Mouse (Mus musculus): ENCODE data around the gene Cd248. TPM values are rescaled to one million over a fixed set of nuclear protein-coding genes. Genes with fewer than 3 reads are reported as not detected.
A peak's percentile ranks its signal among the peaks of the same experiment; 100 is the strongest.

The Cd248 gene
- total RNA-seq (2017): 0.31 and 0.74 TPM in 2 replicates

DNA sequence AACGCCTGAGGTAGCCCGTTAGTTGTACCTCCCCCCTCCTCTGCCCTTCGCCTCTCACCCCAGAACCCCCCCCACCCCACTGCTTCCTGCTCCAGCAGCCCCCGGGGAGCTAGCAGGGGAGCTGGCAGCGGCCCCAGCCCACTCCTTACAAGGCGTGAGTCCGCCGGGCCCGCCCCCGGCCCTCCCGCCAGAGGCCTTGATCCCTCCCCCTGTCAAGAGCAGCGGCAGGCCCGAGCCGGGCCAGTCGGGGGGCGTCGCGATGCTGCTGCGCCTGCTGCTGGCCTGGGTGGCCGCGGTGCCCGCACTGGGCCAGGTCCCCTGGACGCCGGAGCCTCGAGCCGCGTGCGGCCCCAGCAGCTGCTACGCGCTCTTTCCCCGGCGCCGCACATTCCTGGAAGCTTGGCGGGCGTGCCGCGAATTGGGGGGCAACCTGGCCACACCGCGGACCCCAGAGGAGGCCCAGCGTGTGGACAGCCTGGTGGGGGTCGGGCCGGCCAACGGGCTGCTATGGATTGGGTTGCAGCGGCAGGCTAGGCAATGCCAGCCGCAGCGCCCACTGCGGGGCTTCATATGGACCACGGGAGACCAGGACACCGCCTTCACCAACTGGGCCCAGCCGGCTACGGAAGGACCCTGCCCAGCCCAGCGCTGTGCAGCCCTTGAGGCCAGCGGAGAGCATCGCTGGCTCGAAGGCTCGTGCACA, at the start of gene Cd248:
Cd248 (plus strand) TSS at position 212 of the 703 bp plus-strand sequence.
- peak in 1 of 2 experiments; percentile 22; a peak in 1 of 4 replicates for ATAC-seq (replicated peaks in 1 of 2; ENCODE audit: insufficient read depth in 1 of 2, low FRiP score in 2 of 2, low TSS enrichment in 1 of 2, low read depth in 1 of 2, poor library complexity in 2 of 2, severe bottlenecking in 2 of 2)

DNA sequence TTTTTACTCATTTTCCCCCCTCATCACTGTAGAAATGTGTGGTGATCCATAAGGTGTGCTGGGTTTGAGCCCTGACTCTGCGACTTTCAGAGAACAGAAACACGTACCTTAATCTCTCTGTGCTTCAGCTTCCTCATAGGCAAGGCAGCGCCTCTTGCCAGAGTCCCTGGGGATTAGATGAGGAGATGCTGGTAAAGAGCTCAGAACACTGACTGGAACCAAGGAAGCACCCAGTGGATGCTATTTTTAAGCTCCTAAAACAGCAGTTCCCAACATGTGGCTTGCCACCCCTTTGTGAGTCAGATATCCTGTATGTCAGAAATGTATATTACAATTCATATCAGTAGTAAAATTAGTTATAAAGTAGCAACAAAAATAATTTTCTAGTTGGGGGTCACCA, 49.7 kb upstream of the Cd248 start:
- ATAC-seq (replicated peaks in 1 of 2; ENCODE audit: insufficient read depth in 1 of 2, low FRiP score in 2 of 2, low TSS enrichment in 1 of 2, low read depth in 1 of 2, poor library complexity in 2 of 2, severe bottlenecking in 2 of 2): no peak

- no peak for ATAC-seq (replicated peaks in 1 of 2; ENCODE audit: insufficient read depth in 1 of 2, low FRiP score in 2 of 2, low TSS enrichment in 1 of 2, low read depth in 1 of 2, poor library complexity in 2 of 2, severe bottlenecking in 2 of 2)
Observed at GRCm38 (mm10) chr19:5021416-5021815, 46.5 kb upstream of the Cd248 start.

GRCm38 (mm10) chr19:5023621-5024479, 44.0 kb upstream of the Cd248 start, which contains the start of gene Slc29a2:
TSS of gene Slc29a2 (plus strand) at chr19:5023860.
- peak; percentile 94 to 98 for ATAC-seq (replicated peaks in 1 of 2; ENCODE audit: insufficient read depth in 1 of 2, low FRiP score in 2 of 2, low TSS enrichment in 1 of 2, low read depth in 1 of 2, poor library complexity in 2 of 2, severe bottlenecking in 2 of 2)

DNA sequence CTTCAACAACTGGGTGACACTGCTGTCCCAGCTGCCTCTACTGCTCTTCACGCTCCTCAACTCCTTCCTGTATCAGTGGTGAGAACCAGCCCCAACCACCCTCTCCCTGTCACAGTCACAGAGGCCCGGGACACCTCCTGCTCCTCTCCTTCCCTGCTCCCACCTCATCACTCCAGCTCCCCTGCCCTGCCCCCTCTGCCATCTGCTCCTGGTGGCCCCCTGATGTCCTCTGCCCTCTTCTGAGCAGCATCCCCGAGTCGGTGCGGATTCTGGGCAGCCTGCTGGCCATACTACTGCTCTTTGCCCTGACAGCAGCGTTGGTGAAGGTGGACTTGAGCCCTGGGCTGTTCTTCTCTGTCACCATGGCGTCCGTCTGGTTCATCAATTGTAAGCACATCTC, 41.8 kb upstream of the Cd248 start:
- no peak for ATAC-seq (replicated peaks in 1 of 2; ENCODE audit: insufficient read depth in 1 of 2, low FRiP score in 2 of 2, low TSS enrichment in 1 of 2, low read depth in 1 of 2, poor library complexity in 2 of 2, severe bottlenecking in 2 of 2)

GRCm38 (mm10) chr19:5032686-5033085, 35.2 kb upstream of the Cd248 start:
- ATAC-seq (replicated peaks in 1 of 2; ENCODE audit: insufficient read depth in 1 of 2, low FRiP score in 2 of 2, low TSS enrichment in 1 of 2, low read depth in 1 of 2, poor library complexity in 2 of 2, severe bottlenecking in 2 of 2): no peak

DNA sequence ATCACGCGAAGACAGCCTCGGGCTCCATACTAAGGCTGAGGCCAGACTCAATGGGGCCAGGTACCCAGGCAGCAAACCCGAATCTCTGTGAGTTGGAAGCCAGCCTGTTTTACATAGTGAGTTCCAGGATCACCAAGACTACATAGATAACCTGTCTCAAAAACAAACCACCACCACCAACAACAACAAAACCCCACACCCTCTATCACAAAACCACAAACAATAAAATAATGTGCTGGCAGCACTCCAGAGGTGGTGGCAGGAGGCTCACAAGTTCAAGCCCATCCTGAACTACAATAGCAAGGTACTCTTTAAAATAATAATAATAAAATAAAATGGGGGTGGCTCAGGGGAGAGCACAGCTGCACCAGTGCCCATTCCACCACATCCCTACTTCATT, 31.3 kb upstream of the Cd248 start:
- ATAC-seq (replicated peaks in 1 of 2; ENCODE audit: insufficient read depth in 1 of 2, low FRiP score in 2 of 2, low TSS enrichment in 1 of 2, low read depth in 1 of 2, poor library complexity in 2 of 2, severe bottlenecking in 2 of 2): no peak

DNA sequence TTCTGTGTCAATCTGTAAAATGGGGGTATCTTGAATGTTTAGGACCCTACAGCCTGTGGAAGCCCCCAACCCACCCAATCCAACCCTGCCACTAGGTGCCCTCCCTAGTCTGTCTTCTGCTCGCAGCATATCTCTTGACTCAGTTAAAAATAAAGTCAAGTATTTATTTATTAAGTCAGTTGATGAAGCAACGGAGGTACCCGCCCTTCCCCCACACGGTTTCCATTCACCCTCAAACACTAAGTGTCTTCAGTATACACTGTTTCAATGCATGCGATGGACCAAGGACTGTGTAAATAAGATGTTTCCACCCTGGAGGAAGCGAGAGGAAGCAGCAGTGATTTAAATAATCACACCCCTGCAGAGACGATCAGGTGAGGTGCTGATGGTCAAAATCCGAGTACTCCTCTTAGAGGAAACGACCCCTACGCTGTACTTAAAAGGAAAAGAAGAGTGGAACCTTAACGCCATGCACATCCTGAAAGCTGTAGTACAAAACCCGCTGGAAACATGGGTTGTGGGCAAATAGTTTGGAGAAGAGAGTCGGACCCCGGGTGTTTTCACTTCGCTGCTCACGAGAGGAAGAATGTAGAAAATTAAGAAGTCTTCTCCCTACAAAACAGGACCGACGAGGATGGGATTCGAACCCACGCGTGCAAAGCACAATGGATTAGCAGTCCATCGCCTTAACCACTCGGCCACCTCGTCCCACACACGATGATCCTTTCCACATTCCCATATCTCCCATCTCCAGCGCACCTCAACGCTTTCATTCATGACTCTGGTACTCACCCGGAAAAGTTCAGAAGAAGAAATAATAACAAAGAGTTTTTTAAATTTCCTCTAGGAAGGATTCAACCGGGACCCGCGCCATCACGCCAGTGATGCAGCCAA, 30.0 kb upstream of the Cd248 start:
- ATAC-seq (replicated peaks in 1 of 2; ENCODE audit: insufficient read depth in 1 of 2, low FRiP score in 2 of 2, low TSS enrichment in 1 of 2, low read depth in 1 of 2, poor library complexity in 2 of 2, severe bottlenecking in 2 of 2): no peak

DNA sequence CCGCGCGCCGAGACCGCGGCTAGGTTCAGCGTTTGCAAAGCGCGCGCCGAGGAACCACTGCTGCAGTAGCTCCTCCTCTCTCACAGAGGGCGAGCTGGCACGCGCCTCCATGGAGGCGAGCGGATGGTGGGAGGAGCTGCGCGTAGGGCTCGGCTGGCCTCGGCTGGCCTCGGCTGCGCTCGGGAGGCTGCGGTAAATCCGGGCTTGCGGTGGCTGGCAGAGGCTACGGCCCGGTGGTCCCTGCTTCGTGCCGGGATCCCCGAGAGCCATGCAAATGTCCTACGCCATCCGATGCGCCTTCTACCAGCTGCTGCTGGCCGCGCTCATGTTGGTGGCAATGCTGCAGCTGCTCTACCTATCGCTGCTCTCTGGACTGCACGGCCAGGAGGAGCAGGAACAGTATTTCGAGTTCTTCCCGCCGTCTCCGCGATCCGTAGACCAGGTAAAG, 29.1 kb upstream of the Cd248 start, which contains the start of the genes B4gat1 and AC124502.3:
B4gat1 (plus strand) TSS at position 118 of the 448 bp plus-strand sequence.
AC124502.3 (plus strand) TSS at position 183 of the 448 bp plus-strand sequence.
- ATAC-seq (replicated peaks in 1 of 2; ENCODE audit: insufficient read depth in 1 of 2, low FRiP score in 2 of 2, low TSS enrichment in 1 of 2, low read depth in 1 of 2, poor library complexity in 2 of 2, severe bottlenecking in 2 of 2): peak; percentile 79 to 89

GRCm38 (mm10) chr19:5039301-5040114, 28.4 kb upstream of the Cd248 start:
- ATAC-seq (replicated peaks in 1 of 2; ENCODE audit: insufficient read depth in 1 of 2, low FRiP score in 2 of 2, low TSS enrichment in 1 of 2, low read depth in 1 of 2, poor library complexity in 2 of 2, severe bottlenecking in 2 of 2): no peak

DNA sequence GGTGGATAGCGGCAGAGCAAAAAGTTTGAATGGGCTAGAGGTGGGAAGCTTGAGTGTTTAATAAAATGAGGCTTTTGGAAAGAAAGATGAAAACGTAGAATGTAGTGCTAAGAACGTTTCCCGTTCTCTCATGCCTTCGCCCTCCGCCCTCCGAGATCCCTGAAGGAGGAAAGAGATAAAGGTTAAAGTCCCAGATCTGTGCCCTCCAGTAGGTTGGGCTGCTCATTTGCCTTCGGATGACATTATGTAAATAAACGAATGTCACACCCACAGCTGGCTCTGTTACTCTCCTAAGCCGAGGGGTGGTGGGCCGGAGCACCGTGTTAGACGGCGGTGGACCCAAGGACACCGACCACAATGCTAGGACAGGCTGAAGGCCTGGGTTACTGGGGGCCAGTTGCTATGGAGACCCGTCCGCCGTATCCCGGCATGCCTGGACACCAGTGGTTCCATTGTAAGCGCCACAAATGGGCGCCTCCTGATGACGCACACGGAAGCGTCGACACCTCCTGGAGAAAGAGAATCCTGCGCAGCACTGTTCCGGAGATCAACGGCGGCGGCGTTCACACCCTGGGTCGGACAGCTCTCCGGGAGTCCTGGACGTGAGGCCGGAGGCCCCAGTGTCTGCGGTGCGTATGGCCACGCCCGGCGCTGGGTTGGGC, 26.9 kb upstream of the Cd248 start, which contains the start of gene Brms1:
Brms1 (plus strand) TSS at position 493 of the 662 bp plus-strand sequence.
- peak; percentile 73 to 89 for ATAC-seq (replicated peaks in 1 of 2; ENCODE audit: insufficient read depth in 1 of 2, low FRiP score in 2 of 2, low TSS enrichment in 1 of 2, low read depth in 1 of 2, poor library complexity in 2 of 2, severe bottlenecking in 2 of 2)

DNA sequence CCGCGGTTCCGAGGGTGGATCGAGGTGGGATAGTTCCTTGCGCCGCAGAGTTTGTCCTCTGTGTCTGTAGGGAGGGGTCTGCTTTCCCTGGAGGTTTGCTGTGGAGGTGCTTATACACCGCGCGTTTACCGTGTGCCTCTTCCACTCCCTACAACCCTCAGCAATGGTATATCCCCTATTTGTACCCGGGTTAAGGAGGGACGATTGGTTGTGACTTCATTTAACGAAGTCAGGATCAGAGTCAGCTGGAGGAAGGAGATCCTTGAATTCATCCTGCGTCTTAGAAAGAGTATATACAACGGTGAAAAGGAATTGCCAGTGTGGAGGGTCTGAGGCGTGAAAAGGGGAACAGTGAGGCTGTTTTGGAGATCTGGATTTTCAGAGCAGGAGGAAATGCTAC, 26.3 kb upstream of the Cd248 start:
- no peak for ATAC-seq (replicated peaks in 1 of 2; ENCODE audit: insufficient read depth in 1 of 2, low FRiP score in 2 of 2, low TSS enrichment in 1 of 2, low read depth in 1 of 2, poor library complexity in 2 of 2, severe bottlenecking in 2 of 2)

- ATAC-seq (replicated peaks in 1 of 2; ENCODE audit: insufficient read depth in 1 of 2, low FRiP score in 2 of 2, low TSS enrichment in 1 of 2, low read depth in 1 of 2, poor library complexity in 2 of 2, severe bottlenecking in 2 of 2): no peak
Observed at GRCm38 (mm10) chr19:5045531-5045930, 22.3 kb upstream of the Cd248 start.

DNA sequence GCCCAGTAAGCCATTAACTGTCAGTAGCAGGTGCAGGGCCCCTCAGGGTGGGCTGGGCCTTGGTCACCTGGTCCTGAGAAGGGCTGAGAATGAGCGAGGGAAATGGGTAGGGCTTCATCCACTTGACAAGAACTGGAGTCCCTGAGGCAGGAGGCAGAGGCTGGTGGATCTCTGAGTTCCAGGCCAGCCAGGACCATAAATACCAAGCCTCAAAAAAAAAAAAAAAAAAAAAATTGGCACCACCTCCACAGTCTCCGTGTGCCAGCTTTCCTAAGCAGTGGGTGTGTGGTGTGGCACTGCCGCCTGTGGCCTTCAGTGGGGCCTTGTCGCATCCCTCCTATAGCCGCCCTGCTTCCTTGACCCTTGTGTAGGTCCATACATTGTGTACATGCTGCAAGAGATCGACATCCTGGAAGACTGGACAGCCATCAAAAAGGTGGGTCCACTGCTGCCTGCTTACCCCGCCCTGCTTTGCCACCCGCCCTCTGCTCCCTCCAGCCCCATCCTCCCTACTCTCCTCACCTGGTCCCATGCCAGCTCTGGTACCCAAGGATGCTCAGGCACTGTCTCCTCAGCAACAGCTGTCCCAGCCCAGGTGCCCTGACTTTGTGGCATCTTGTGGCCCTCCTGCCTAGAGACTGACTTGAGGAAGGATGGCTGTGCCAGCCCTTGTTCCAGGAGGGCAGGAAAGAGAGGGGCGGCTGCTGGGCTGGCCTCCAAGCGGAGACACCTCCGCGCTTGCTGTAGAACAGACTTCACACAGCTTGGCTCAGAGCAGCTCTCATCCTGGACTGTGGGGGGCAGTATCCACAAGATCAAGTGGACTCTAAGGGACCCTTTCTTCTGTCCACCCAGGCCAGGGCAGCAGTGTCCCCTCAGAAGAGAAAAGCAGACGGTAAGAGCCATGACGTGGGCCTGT, 19.5 kb upstream of the Cd248 start:
- ATAC-seq (replicated peaks in 1 of 2; ENCODE audit: insufficient read depth in 1 of 2, low FRiP score in 2 of 2, low TSS enrichment in 1 of 2, low read depth in 1 of 2, poor library complexity in 2 of 2, severe bottlenecking in 2 of 2): no peak

DNA sequence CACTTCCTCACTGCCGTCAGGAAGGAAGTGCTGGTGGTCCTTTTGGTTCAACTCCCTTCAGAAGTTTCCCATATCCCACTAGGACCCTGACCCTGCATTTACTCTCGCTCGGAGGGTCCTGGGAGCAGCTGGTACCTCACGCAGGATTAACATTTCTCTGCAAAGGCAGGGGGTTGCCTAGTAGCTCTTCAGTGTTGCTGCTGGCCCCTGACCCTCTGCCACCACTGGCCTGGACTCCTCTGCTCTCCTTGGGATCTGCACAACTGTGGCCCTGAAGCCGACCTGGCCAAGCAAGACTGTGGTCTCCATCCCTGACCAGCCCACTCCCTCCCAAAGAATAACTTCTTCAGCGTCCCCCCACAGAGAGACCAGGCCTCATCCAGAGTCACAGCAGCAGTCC, 18.6 kb upstream of the Cd248 start:
- ATAC-seq (replicated peaks in 1 of 2; ENCODE audit: insufficient read depth in 1 of 2, low FRiP score in 2 of 2, low TSS enrichment in 1 of 2, low read depth in 1 of 2, poor library complexity in 2 of 2, severe bottlenecking in 2 of 2): no peak
